Mouse (Mus musculus) MEL (cell line): ENCODE measurements around the gene Cyp19a1. TPM values are rescaled to one million over a fixed set of nuclear protein-coding genes. Genes with fewer than 3 reads are reported as not detected.
A peak's percentile ranks its signal among the peaks of the same experiment; 100 is the strongest.

Experiments
- DNase-seq: peaks from one replicate; pipeline ENCODE4 v3.0.0; 2011; ENCODE audit warnings: low read depth, low spot score
- H3K27ac ChIP-seq: 2 replicates; pipeline ENCODE4 v1.5.1; 2012; ENCODE audit warnings: low read depth, mild to moderate bottlenecking, control low read depth, low read length, moderate library complexity; ENCODE audit not compliant: control insufficient read depth
- H3K27me3 ChIP-seq, 2 experiments: fragments of 150-350 bp in 1 of 2; sonication (generic) in 1 of 2; 2 replicates each; pipeline ENCODE4 v1.6.1; 2012; ENCODE audit warnings: low read length in 2 of 2, mild to moderate bottlenecking in 2 of 2, improper control_type of control experiment in 1 of 2, moderate library complexity in 1 of 2; ENCODE audit not compliant: insufficient read depth in 2 of 2, control insufficient read depth in 1 of 2
- H3K36me3 ChIP-seq, 2 experiments: 2 replicates each; pipeline ENCODE4 v1.6.1; 2012 to 2014; ENCODE audit warnings: low read length in 2 of 2, improper control_type of control experiment in 1 of 2, inconsistent platforms in 1 of 2, mild to moderate bottlenecking in 1 of 2; ENCODE audit not compliant: insufficient read depth in 2 of 2, control insufficient read depth in 1 of 2
- H3K4me1 ChIP-seq, 2 experiments: fragments of 150-350 bp in 1 of 2; sonication (generic) in 1 of 2; 2 replicates each; pipeline ENCODE4 v1.6.1; 2012; ENCODE audit warnings: low read length in 2 of 2, improper control_type of control experiment in 1 of 2, mild to moderate bottlenecking in 1 of 2; ENCODE audit not compliant: insufficient read depth in 2 of 2, control insufficient read depth in 1 of 2
- H3K4me3 ChIP-seq, 2 experiments: fragments of 150-350 bp in 1 of 2; sonication (generic) in 1 of 2; 2 replicates each; pipeline ENCODE4 v1.5.1; 2012; ENCODE audit warnings: low read depth in 2 of 2, low read length in 2 of 2, mild to moderate bottlenecking in 2 of 2, moderate library complexity in 2 of 2, control low read depth in 1 of 2, improper control_type of control experiment in 1 of 2; ENCODE audit not compliant: control insufficient read depth in 1 of 2, insufficient read depth in 1 of 2
- H3K79me2 ChIP-seq: 2 replicates; pipeline ENCODE4 v1.6.1; 2012; ENCODE audit warnings: mild to moderate bottlenecking, low read length, moderate library complexity; ENCODE audit not compliant: control insufficient read depth, poor library complexity, insufficient read depth
- H3K9ac ChIP-seq: 2 replicates; pipeline ENCODE4 v1.6.1; 2012; ENCODE audit warnings: low read depth, mild to moderate bottlenecking, control low read depth, low read length, moderate library complexity; ENCODE audit not compliant: control insufficient read depth, poor library complexity, severe bottlenecking
- H3K9me3 ChIP-seq: fragments of 150-350 bp; sonication (generic); replicated peaks from 2 replicates; pipeline ENCODE4 v1.6.1; 2012; ENCODE audit warnings: mild to moderate bottlenecking, low read length, improper control_type of control experiment, moderate library complexity; ENCODE audit not compliant: insufficient read depth
- CTCF ChIP-seq, 3 experiments: IDR thresholded peaks in 2 of 3; conservative IDR thresholded peaks in 1 of 3; 2 replicates each; pipeline ENCODE4 v1.5.1; 2011 to 2012; ENCODE audit warnings: low read length in 3 of 3, low read depth in 2 of 3, mild to moderate bottlenecking in 2 of 3, improper control_type of control experiment in 1 of 3, inconsistent platforms in 1 of 3, mixed read lengths in 1 of 3, moderate library complexity in 1 of 3; ENCODE audit not compliant: control insufficient read depth in 1 of 3, insufficient read depth in 1 of 3, poor library complexity in 1 of 3, severe bottlenecking in 1 of 3
- E2F4 ChIP-seq: IDR thresholded peaks from 2 replicates; pipeline ENCODE4 v1.6.1; 2011; ENCODE audit warnings: low read depth, low read length, improper control_type of control experiment, borderline replicate concordance
- ELF1 ChIP-seq: IDR thresholded peaks from 2 replicates; pipeline ENCODE4 v1.6.1; 2014; ENCODE audit warnings: low read depth, mild to moderate bottlenecking, inconsistent platforms, low read length, improper control_type of control experiment, moderate library complexity
- GABPA ChIP-seq: IDR thresholded peaks from 2 replicates; pipeline ENCODE4 v1.6.1; 2012; ENCODE audit warnings: low read depth, mild to moderate bottlenecking, inconsistent platforms, low read length, improper control_type of control experiment, moderate library complexity
- HCFC1 ChIP-seq: IDR thresholded peaks from 2 replicates; pipeline ENCODE4 v1.6.1; 2012; ENCODE audit warnings: low read depth, mild to moderate bottlenecking, inconsistent platforms, low read length, improper control_type of control experiment, moderate library complexity
- JUND ChIP-seq: IDR thresholded peaks from 2 replicates; pipeline ENCODE4 v1.6.1; 2011; ENCODE audit warnings: low read depth, mild to moderate bottlenecking, improper control_type of control experiment, low read length
- KAT2A ChIP-seq: conservative IDR thresholded peaks from 2 replicates; pipeline ENCODE4 v1.6.1; 2012; ENCODE audit warnings: low read depth, low read length, improper control_type of control experiment, inconsistent platforms
- MAFK ChIP-seq: IDR thresholded peaks from 2 replicates; pipeline ENCODE4 v1.6.1; 2011; ENCODE audit warnings: low read depth, mild to moderate bottlenecking, low read length, improper control_type of control experiment, borderline replicate concordance
- MAX ChIP-seq: IDR thresholded peaks from 2 replicates; pipeline ENCODE4 v1.6.1; 2011; ENCODE audit warnings: low read length, improper control_type of control experiment
- MAZ ChIP-seq: IDR thresholded peaks from 2 replicates; pipeline ENCODE4 v1.6.1; 2012; ENCODE audit warnings: low read depth, mild to moderate bottlenecking, inconsistent platforms, low read length, improper control_type of control experiment
- MXI1 ChIP-seq: IDR thresholded peaks from 2 replicates; pipeline ENCODE4 v1.6.1; 2011; ENCODE audit warnings: mild to moderate bottlenecking, low read depth, low read length, improper control_type of control experiment
- NELFE ChIP-seq: IDR thresholded peaks from 2 replicates; pipeline ENCODE4 v1.6.1; 2011; ENCODE audit warnings: low read depth, low read length, improper control_type of control experiment
- POLR2A ChIP-seq, 2 experiments: IDR thresholded peaks; 2 replicates each; pipeline ENCODE4 v1.6.1; 2011 to 2012; ENCODE audit warnings: low read length in 2 of 2, mild to moderate bottlenecking in 2 of 2, control low read depth in 1 of 2, improper control_type of control experiment in 1 of 2, low read depth in 1 of 2, moderate library complexity in 1 of 2; ENCODE audit not compliant: control insufficient read depth in 1 of 2, insufficient read depth in 1 of 2, poor library complexity in 1 of 2
- POLR2AphosphoS5 ChIP-seq: IDR thresholded peaks from 2 replicates; pipeline ENCODE4 v1.6.1; 2012; ENCODE audit warnings: low read depth, borderline replicate concordance, mild to moderate bottlenecking, inconsistent platforms, low read length, moderate library complexity, mixed read lengths
- RAD21 ChIP-seq: IDR thresholded peaks from 2 replicates; pipeline ENCODE4 v1.6.1; 2011; ENCODE audit warnings: mild to moderate bottlenecking, low read depth, low read length, improper control_type of control experiment
- RCOR1 ChIP-seq: IDR thresholded peaks from 2 replicates; pipeline ENCODE4 v1.6.1; 2012; ENCODE audit warnings: low read depth, mild to moderate bottlenecking, inconsistent platforms, low read length, improper control_type of control experiment
- SIN3A ChIP-seq: IDR thresholded peaks from 2 replicates; pipeline ENCODE4 v1.6.1; 2012; ENCODE audit warnings: low read length, improper control_type of control experiment, inconsistent platforms
- SMC3 ChIP-seq: IDR thresholded peaks from 2 replicates; pipeline ENCODE4 v1.6.1; 2011; ENCODE audit warnings: low read depth, low read length, improper control_type of control experiment
- TAL1 ChIP-seq: IDR thresholded peaks from 2 replicates; pipeline ENCODE4 v1.6.1; 2012; ENCODE audit warnings: mild to moderate bottlenecking, inconsistent platforms, low read length, moderate library complexity, mixed read lengths
- TBP ChIP-seq: IDR thresholded peaks from 2 replicates; pipeline ENCODE4 v1.8.0; 2011; ENCODE audit warnings: low read depth, low read length, improper control_type of control experiment
- UBTF ChIP-seq: IDR thresholded peaks from 2 replicates; pipeline ENCODE4 v1.6.1; 2012; ENCODE audit warnings: low read depth, mild to moderate bottlenecking, inconsistent platforms, low read length, improper control_type of control experiment, moderate library complexity, borderline replicate concordance; ENCODE audit not compliant: insufficient read depth
- USF1 ChIP-seq: IDR thresholded peaks from 2 replicates; pipeline ENCODE4 v1.6.1; 2014; ENCODE audit warnings: low read depth, mild to moderate bottlenecking, inconsistent platforms, low read length, improper control_type of control experiment, moderate library complexity
- ZMIZ1 ChIP-seq: IDR thresholded peaks from 2 replicates; pipeline ENCODE4 v1.6.1; 2012; ENCODE audit warnings: low read depth, mild to moderate bottlenecking, inconsistent platforms, low read length, improper control_type of control experiment, moderate library complexity
- ZNF384 ChIP-seq: IDR thresholded peaks from 2 replicates; pipeline ENCODE4 v1.6.1; 2012; ENCODE audit warnings: low read depth, mild to moderate bottlenecking, inconsistent platforms, low read length, improper control_type of control experiment
- polyA plus RNA-seq, 2 experiments: library from polyadenylated mRNA; stranded (reverse) in 1 of 2; unstranded in 1 of 2; fragments of >175 nt in 1 of 2; fragments of >200 nt in 1 of 2; gene quantifications; 2 replicates each; pipeline versions ENCODE4 v1.2.1 to v1.2.4; 2012; ENCODE audit warnings: low replicate concordance in 2 of 2, low read depth in 1 of 2; ENCODE audit not compliant: insufficient read length in 2 of 2, insufficient read depth in 1 of 2, missing spikeins in 1 of 2
- total RNA-seq: library from RNA; depleted of rRNA; stranded (reverse); fragments of 300-350 nt; gene quantifications from 2 replicates; pipeline ENCODE4 v1.2.3, GENCODE M21; 2012

Cyp19a1 gene
- total and polyA plus RNA-seq, 3 experiments, result not detected

DNA sequence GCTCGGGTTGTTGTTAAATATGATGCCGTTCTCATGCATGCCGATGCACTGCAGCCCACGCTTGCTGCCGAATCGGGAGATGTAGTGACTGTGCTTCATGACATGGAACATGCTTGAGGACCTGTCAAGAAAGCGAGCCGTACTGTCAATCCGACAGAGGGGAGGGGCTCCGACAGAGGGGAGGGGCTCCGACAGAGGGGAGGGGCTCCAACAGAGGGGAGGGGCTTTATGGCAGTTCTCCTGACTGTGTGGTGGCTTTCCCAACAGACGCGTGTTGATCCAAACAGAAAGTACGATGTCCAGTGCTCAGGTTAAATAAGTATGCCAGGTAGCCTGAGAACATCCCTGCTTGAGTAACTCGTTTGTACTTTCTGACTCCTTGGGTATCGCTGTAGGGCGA is 87.7 kb downstream of the Cyp19a1 start:
- no peaks in the 10 kb centered on the region for H3K79me2 ChIP-seq
- TF ChIP-seq ELF1, result no peak
- no peak for TF ChIP-seq NELFE
- TF ChIP-seq ZMIZ1, result no peak
- no peak for TF ChIP-seq POLR2A (IDR thresholded peaks at IDR 0.05; ENCODE audit: control insufficient read depth in 1 of 2, insufficient read depth in 1 of 2, low read depth in 1 of 2, low read length in 2 of 2, poor library complexity in 1 of 2)
- no peak for TF ChIP-seq MAFK
- no peak for TF ChIP-seq MAZ
- no peak for TF ChIP-seq TBP
- no peak for TF ChIP-seq TAL1
- no peak for TF ChIP-seq MAX
- TF ChIP-seq UBTF, result no peak
- no peak overlapping the region for H3K4me3 ChIP-seq
- no peaks in the 10 kb centered on the region for H3K27me3 ChIP-seq
- no peak for DNase-seq
- no peaks in the 10 kb centered on the region for H3K36me3 ChIP-seq
- no peaks in the 10 kb centered on the region for H3K4me1 ChIP-seq
- H3K9ac ChIP-seq, result no peak overlapping the region
- H3K9me3 ChIP-seq, result no peaks in the 10 kb centered on the region
- H3K27ac ChIP-seq, result no peak overlapping the region

DNA sequence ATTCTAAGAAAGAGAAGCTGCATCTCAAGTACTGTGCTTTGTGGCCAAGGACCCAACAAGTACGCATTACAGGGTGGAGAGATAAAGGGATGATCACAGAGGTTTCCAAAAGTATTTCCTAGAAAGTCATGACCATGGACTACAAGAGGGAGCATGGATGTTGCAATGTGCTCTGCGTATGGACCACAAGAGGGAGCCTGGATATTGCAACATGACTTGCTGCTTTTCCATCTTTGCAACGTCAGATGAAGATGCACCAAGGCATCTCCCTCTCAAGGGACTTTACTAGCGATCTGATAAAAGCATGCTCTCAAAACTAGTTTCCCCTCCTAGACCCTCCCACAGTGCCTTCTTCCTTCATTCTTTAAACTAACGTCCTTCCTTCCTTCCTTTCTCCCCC is 98.4 kb downstream of the Cyp19a1 start:
- DNase-seq, result no peak
- Histone ChIP-seq H3K9ac (no peak overlapping the region), H3K9me3 (no peaks in the 10 kb centered on the region), H3K4me3 (no peak overlapping the region), H3K79me2 (no peaks in the 10 kb centered on the region), H3K27me3 (no peaks in the 10 kb centered on the region), H3K27ac (no peak overlapping the region), H3K36me3 (no peaks in the 10 kb centered on the region), H3K4me1 (no peaks in the 10 kb centered on the region)
- peak; percentile 14; the same call in 1 of the 2 replicates for TF ChIP-seq SMC3
- TF ChIP-seq UBTF, result no peak
- peak; percentile 19 for TF ChIP-seq RAD21
- peak; percentile 10 to 31 (median 29); a peak in 2 of 6 replicates for TF ChIP-seq CTCF (IDR thresholded peaks at IDR 0.05 in 2 of 3, conservative IDR thresholded peaks at IDR 0.05 in 1 of 3; ENCODE audit: control insufficient read depth in 1 of 3, insufficient read depth in 1 of 3, low read depth in 2 of 3, low read length in 3 of 3, poor library complexity in 1 of 3, severe bottlenecking in 1 of 3)

DNA sequence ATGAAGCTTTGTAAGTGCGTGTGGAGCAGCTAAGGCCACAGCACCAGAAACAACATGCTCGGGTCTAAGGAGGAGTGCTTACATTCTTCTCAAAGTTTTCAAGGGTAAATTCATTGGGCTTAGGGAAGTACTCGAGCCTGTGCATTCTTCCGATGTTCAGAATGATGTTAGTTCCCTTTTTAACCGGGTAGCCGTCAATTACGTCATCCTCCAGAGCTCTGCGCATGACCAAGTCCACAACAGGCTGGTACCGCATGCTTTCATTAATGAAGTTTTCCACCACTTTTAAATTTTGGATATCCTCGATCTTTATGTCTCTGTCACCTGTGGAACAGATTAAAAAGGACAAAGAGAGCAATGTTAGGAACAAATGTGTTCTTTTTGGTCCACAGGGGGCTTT is 99.5 kb downstream of the Cyp19a1 start:
- H3K27ac ChIP-seq, result no peak overlapping the region
- TF ChIP-seq HCFC1 (no peak), JUND (no peak), SIN3A (no peak), TAL1 (no peak), MXI1 (no peak), POLR2AphosphoS5 (no peak), GABPA (no peak), ELF1 (no peak), MAZ (no peak), ZNF384 (no peak), USF1 (no peak), KAT2A (no peak), ZMIZ1 (no peak), E2F4 (no peak), MAX (no peak), RCOR1 (no peak)
- no peaks in the 10 kb centered on the region for H3K4me1 ChIP-seq
- no peak for DNase-seq
- H3K79me2 ChIP-seq, result no peaks in the 10 kb centered on the region
- H3K4me3 ChIP-seq, result no peak overlapping the region
- no peaks in the 10 kb centered on the region for H3K27me3 ChIP-seq
- no peaks in the 10 kb centered on the region for H3K9me3 ChIP-seq
- no peak overlapping the region for H3K9ac ChIP-seq
- no peaks in the 10 kb centered on the region for H3K36me3 ChIP-seq
